Mouse (Mus musculus) midbrain, postnatal 0 days (tissue): ENCODE results near the gene Ublcp1. TPM values are rescaled to one million over a fixed set of nuclear protein-coding genes. Genes with fewer than 3 reads are reported as not detected.

Experiments
- ATAC-seq: fragments of 200-750 bp; cut with Nextera tagmentation; 2 replicates; pipeline ENCODE4 v1.8.0; 2017; ENCODE audit warnings: moderate number of reproducible peaks, mild to moderate bottlenecking, moderate TSS enrichment, moderate library complexity; ENCODE audit not compliant: low FRiP score
- DNase-seq: peaks from one replicate; pipeline ENCODE4 v3.0.0-alpha.2; 2015; ENCODE audit warnings: low spot score
- H3K27ac ChIP-seq: fragments of 300-500 bp; sonication (generic); 2 replicates; pipeline ENCODE4 v1.5.1; 2014; ENCODE audit warnings: low read depth, mild to moderate bottlenecking, low read length, mixed read lengths
- H3K27me3 ChIP-seq: fragments of 300-500 bp; sonication (generic); 2 replicates; pipeline ENCODE4 v1.6.1; 2014; ENCODE audit warnings: low read length, control low read depth, mixed read lengths; ENCODE audit not compliant: insufficient read depth
- H3K36me3 ChIP-seq: fragments of 300-500 bp; sonication (generic); 2 replicates; pipeline ENCODE4 v1.6.1; 2014; ENCODE audit warnings: low read length, control low read depth, mixed read lengths; ENCODE audit not compliant: insufficient read depth
- H3K4me1 ChIP-seq: fragments of 300-500 bp; sonication (generic); 2 replicates; pipeline ENCODE4 v1.6.1; 2014; ENCODE audit warnings: mild to moderate bottlenecking, control low read depth, antibody characterized with exemption, low read length, mixed read lengths; ENCODE audit not compliant: insufficient read depth
- H3K4me2 ChIP-seq: fragments of 300-500 bp; sonication (generic); 2 replicates; pipeline ENCODE4 v1.6.1; 2014; ENCODE audit warnings: low read depth, mild to moderate bottlenecking, low read length, mixed read lengths; ENCODE audit not compliant: poor library complexity, severe bottlenecking
- H3K4me3 ChIP-seq: fragments of 300-500 bp; sonication (generic); 2 replicates; pipeline ENCODE4 v1.5.1; 2014; ENCODE audit warnings: low read depth, mild to moderate bottlenecking, low read length, moderate library complexity
- H3K9ac ChIP-seq: fragments of 300-500 bp; sonication (generic); replicated peaks from 2 replicates; pipeline ENCODE4 v1.6.1; 2014; ENCODE audit warnings: mild to moderate bottlenecking, low read length, moderate library complexity, mixed read lengths; ENCODE audit not compliant: poor library complexity, severe bottlenecking
- H3K9me3 ChIP-seq: fragments of 300-500 bp; sonication (generic); 2 replicates; pipeline ENCODE4 v1.6.1; 2016; ENCODE audit warnings: low read length, control low read depth
- CTCF ChIP-seq: IDR thresholded peaks from 2 replicates; pipeline ENCODE4 v1.5.1; 2016; ENCODE audit warnings: antibody characterized with exemption, mild to moderate bottlenecking
- WGBS: fragments of 180-500 bp; shearing (Covaris S2); extraction: QIAGEN DNeasy Blood & Tissue Kit; methylation state at CpG from one replicate; pipeline ENCODE4 v1.1.7; 2014; 5-methylcytosine and 5-hydroxymethylcytosine counted together
- polyA plus RNA-seq: library from polyadenylated mRNA; unstranded; fragments of >200 nt; fragmentation: Nextera tagmentation; extraction: Ambion mirVana; gene quantifications from 2 replicates; pipeline ENCODE4 v1.2.1, GENCODE M21; 2015
- total RNA-seq: library from RNA; depleted of rRNA; stranded (reverse); fragments of >200 nt; gene quantifications from 2 replicates; pipeline ENCODE4 v1.2.3, GENCODE M21; 2014

Ublcp1 gene
- total and polyA plus RNA-seq, 2 experiments from 2014 or later = 29.2 to 48.8 TPM

- H3K4me3 ChIP-seq = no peak overlapping the region
- no peak overlapping the region for H3K9ac ChIP-seq
- no peak for TF ChIP-seq CTCF
- H3K4me1 ChIP-seq = peaks cover 6% of the 10 kb centered on the region; the same call in 1 of the 2 replicates
- DNase-seq (no peak), ATAC-seq (no peak)
- no peaks in the 10 kb centered on the region for H3K36me3 ChIP-seq
- WGBS = 18% methylated on average over 1 of the region's 1 CpGs
- H3K27me3 ChIP-seq = no peaks in the 10 kb centered on the region
- no peak overlapping the region for H3K27ac ChIP-seq
- no peaks in the 10 kb centered on the region for H3K9me3 ChIP-seq
- no peak overlapping the region for H3K4me2 ChIP-seq
Measured at GRCm38 (mm10) chr11:44516362-44516761, 46.1 kb upstream of the Ublcp1 start.

- no peaks in the 10 kb centered on the region for H3K36me3 ChIP-seq
- no peak for ATAC-seq
- H3K27ac ChIP-seq = no peak overlapping the region
- H3K9ac ChIP-seq = no peak overlapping the region
- DNase-seq = no peak
- 57% methylated on average over 2 of the region's 2 CpGs for WGBS
- no peak overlapping the region for H3K4me3 ChIP-seq
- no peaks in the 10 kb centered on the region for H3K9me3 ChIP-seq
- no peaks in the 10 kb centered on the region for H3K27me3 ChIP-seq
- TF ChIP-seq CTCF = no peak
- H3K4me1 ChIP-seq = peaks cover 6% of the 10 kb centered on the region; the same call in 1 of the 2 replicates
- no peak overlapping the region for H3K4me2 ChIP-seq
Measured at GRCm38 (mm10) chr11:44514666-44515065, 44.4 kb upstream of the Ublcp1 start.

- Histone ChIP-seq H3K27ac (no peak overlapping the region), H3K36me3 (no peaks in the 10 kb centered on the region), H3K4me1 (peaks cover 2% of the 10 kb centered on the region; the same call in 1 of the 2 replicates), H3K4me3 (no peak overlapping the region), H3K9ac (no peak overlapping the region), H3K4me2 (no peak overlapping the region), H3K9me3 (no peaks in the 10 kb centered on the region), H3K27me3 (no peaks in the 10 kb centered on the region)
- DNase-seq (no peak), ATAC-seq (no peak)
- no peak for TF ChIP-seq CTCF
- 65% methylated on average over 2 of the region's 2 CpGs for WGBS
Measured at GRCm38 (mm10) chr11:44513026-44513422, 42.7 kb upstream of the Ublcp1 start.

GRCm38 (mm10) chr11:44512044-44513025, 42.0 kb upstream of the Ublcp1 start:
- no peak overlapping the region for H3K27ac ChIP-seq
- 83% methylated on average over 14 of the region's 14 CpGs for WGBS
- no peak overlapping the region for H3K9ac ChIP-seq
- no peaks in the 10 kb centered on the region for H3K36me3 ChIP-seq
- H3K9me3 ChIP-seq = no peaks in the 10 kb centered on the region
- H3K4me2 ChIP-seq = no peak overlapping the region
- no peak for TF ChIP-seq CTCF
- H3K4me1 ChIP-seq = no peaks in the 10 kb centered on the region
- no peaks in the 10 kb centered on the region for H3K27me3 ChIP-seq
- ATAC-seq (no peak), DNase-seq (no peak)
- no peak overlapping the region for H3K4me3 ChIP-seq

GRCm38 (mm10) chr11:44510371-44510770, 40.1 kb upstream of the Ublcp1 start:
- Histone ChIP-seq H3K9ac (no peak overlapping the region), H3K4me1 (no peaks in the 10 kb centered on the region), H3K4me2 (no peak overlapping the region), H3K9me3 (no peaks in the 10 kb centered on the region), H3K36me3 (no peaks in the 10 kb centered on the region), H3K27me3 (no peaks in the 10 kb centered on the region), H3K4me3 (no peak overlapping the region), H3K27ac (no peak overlapping the region)
- 85% methylated on average over 7 of the region's 7 CpGs for WGBS
- ATAC-seq = no peak
- TF ChIP-seq CTCF = no peak
- DNase-seq = no peak

GRCm38 (mm10) chr11:44509906-44510305, 39.6 kb upstream of the Ublcp1 start:
- H3K4me2 ChIP-seq = no peak overlapping the region
- H3K36me3 ChIP-seq = no peaks in the 10 kb centered on the region
- H3K27ac ChIP-seq = no peak overlapping the region
- H3K4me1 ChIP-seq = no peaks in the 10 kb centered on the region
- DNase-seq (no peak), ATAC-seq (no peak)
- 88% methylated on average over 2 of the region's 2 CpGs for whole genome bisulfite sequencing
- TF ChIP-seq CTCF = no peak
- H3K9ac ChIP-seq = no peak overlapping the region
- H3K27me3 ChIP-seq = no peaks in the 10 kb centered on the region
- no peaks in the 10 kb centered on the region for H3K9me3 ChIP-seq
- H3K4me3 ChIP-seq = no peak overlapping the region
